Mouse (Mus musculus): ENCODE measurements around the gene Fbxo11. TPM values are rescaled to one million over a fixed set of nuclear protein-coding genes. Genes with fewer than 3 reads are reported as not detected.

The Fbxo11 gene
- polyA plus RNA-seq, 1 experiment from 2014 or later, result 12.4 TPM

Other genes starting within 250 kb of the Fbxo11 start
- not detected in 2 replicates for gene Rpl36-ps4, start 144.3 kb downstream of the Fbxo11 start, polyA plus RNA-seq (2015; fragmentation: Nextera tagmentation; extraction: Ambion mirVana)
- gene Msh6, start 90.2 kb downstream of the Fbxo11 start, polyA plus RNA-seq (2015; fragmentation: Nextera tagmentation; extraction: Ambion mirVana), result 36.1 and 38.4 TPM in 2 replicates

Measured in stomach, embryonic 16.5 days (tissue).